Mouse (Mus musculus) midbrain, embryonic 12.5 days (tissue): Measurements from ENCODE around the gene Plet1. TPM values are rescaled to one million over a fixed set of nuclear protein-coding genes. Genes with fewer than 3 reads are reported as not detected.

Experiments
- ATAC-seq: fragments of 200-750 bp; cut with Nextera tagmentation; 2 replicates; pipeline ENCODE4 v1.8.0; 2017; ENCODE audit warnings: low read depth, moderate TSS enrichment, moderate library complexity; ENCODE audit not compliant: low FRiP score
- H3K27ac ChIP-seq: fragments of 300-500 bp; sonication (generic); replicated peaks from 2 replicates; pipeline ENCODE4 v1.5.1; 2016; ENCODE audit warnings: mild to moderate bottlenecking
- H3K27me3 ChIP-seq: fragments of 300-500 bp; sonication (generic); 2 replicates; pipeline ENCODE4 v1.6.1; 2016; ENCODE audit warnings: mild to moderate bottlenecking
- H3K36me3 ChIP-seq: fragments of 300-500 bp; sonication (generic); 2 replicates; pipeline ENCODE4 v1.6.1; 2016
- H3K4me1 ChIP-seq: fragments of 300-500 bp; sonication (generic); 2 replicates; pipeline ENCODE4 v1.6.1; 2016
- H3K4me2 ChIP-seq: fragments of 300-500 bp; sonication (generic); replicated peaks from 2 replicates; pipeline ENCODE4 v1.6.1; 2016; ENCODE audit warnings: mild to moderate bottlenecking, moderate library complexity
- H3K4me3 ChIP-seq: fragments of 300-500 bp; sonication (generic); 2 replicates; pipeline ENCODE4 v1.5.1; 2016; ENCODE audit warnings: mild to moderate bottlenecking
- H3K9ac ChIP-seq: fragments of 300-500 bp; sonication (generic); replicated peaks from 2 replicates; pipeline ENCODE4 v1.6.1; 2016; ENCODE audit warnings: mild to moderate bottlenecking, moderate library complexity
- H3K9me3 ChIP-seq: fragments of 300-500 bp; sonication (generic); 2 replicates; pipeline ENCODE4 v1.6.1; 2016; ENCODE audit warnings: mild to moderate bottlenecking
- WGBS: fragments of 180-500 bp; shearing (Covaris S2); methylation state at CpG from one replicate; pipeline ENCODE4 v1.1.7; 2016; 5-methylcytosine and 5-hydroxymethylcytosine counted together
- polyA plus RNA-seq: library from polyadenylated mRNA; unstranded; fragments of >200 nt; fragmentation: Nextera tagmentation; extraction: Ambion mirVana; gene quantifications from 2 replicates; pipeline ENCODE4 v1.2.1, GENCODE M21; 2016

The Plet1 gene
- polyA plus RNA-seq, 1 experiment from 2014 or later: 0.37 TPM

DNA sequence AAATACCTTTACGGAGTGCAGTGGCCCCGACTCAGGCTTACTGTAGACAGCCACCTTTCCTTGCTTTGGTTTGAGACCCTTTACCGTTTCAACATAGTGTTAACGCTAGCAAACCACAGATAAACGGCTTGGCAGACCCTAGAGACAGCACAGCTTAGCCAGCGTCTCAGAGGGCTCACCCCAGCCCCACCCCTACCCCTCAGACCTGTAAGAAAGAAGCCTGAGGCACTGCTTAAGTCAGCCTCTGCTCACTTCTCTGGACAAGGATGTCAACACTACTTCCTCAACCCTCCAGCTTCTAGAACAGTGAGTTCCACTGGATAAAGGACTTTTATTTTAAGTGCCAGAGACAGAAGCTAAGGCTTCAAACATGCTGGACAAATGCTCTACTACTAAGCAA is 2.2 kb downstream of the Plet1 start:
- no peaks in the 10 kb centered on the region for H3K27me3 ChIP-seq
- no peak overlapping the region; the same call in 1 of the 2 replicates for H3K9ac ChIP-seq
- H3K4me3 ChIP-seq: no peak overlapping the region
- no peaks in the 10 kb centered on the region for H3K9me3 ChIP-seq
- no peak overlapping the region for H3K27ac ChIP-seq
- ATAC-seq: no peak
- H3K4me1 ChIP-seq: peaks cover 12% of the 10 kb centered on the region
- H3K36me3 ChIP-seq: no peaks in the 10 kb centered on the region
- H3K4me2 ChIP-seq: no peak overlapping the region
- 18% methylated on average over 6 of the region's 6 CpGs for WGBS

DNA sequence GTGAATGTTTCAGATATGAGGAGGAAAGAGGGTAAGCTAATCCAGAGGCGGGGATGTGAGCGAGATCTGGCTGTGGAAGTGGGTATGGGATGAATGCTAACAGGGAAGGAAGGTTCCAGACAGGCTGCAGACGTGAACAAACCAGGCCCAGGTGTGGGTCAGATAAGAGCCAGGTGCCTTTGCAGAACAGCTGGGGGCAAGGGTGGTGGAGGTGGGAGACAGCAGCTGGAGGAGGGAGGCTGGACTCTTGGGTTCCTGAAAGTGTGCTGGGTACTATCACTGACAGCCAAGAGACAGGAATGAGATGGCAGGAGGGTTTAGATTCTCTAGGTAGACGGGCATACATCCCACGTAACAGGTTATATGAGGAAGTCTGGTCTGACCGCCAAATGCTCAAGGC is 2.8 kb downstream of the Plet1 start:
- no peak overlapping the region for H3K4me3 ChIP-seq
- H3K4me2 ChIP-seq: no peak overlapping the region
- H3K9me3 ChIP-seq: no peaks in the 10 kb centered on the region
- ATAC-seq: no peak
- peaks cover 12% of the 10 kb centered on the region for H3K4me1 ChIP-seq
- no peaks in the 10 kb centered on the region for H3K36me3 ChIP-seq
- no peaks in the 10 kb centered on the region for H3K27me3 ChIP-seq
- whole genome bisulfite sequencing: 77% methylated on average over 6 of the region's 6 CpGs
- no peak overlapping the region for H3K9ac ChIP-seq
- no peak overlapping the region for H3K27ac ChIP-seq

DNA sequence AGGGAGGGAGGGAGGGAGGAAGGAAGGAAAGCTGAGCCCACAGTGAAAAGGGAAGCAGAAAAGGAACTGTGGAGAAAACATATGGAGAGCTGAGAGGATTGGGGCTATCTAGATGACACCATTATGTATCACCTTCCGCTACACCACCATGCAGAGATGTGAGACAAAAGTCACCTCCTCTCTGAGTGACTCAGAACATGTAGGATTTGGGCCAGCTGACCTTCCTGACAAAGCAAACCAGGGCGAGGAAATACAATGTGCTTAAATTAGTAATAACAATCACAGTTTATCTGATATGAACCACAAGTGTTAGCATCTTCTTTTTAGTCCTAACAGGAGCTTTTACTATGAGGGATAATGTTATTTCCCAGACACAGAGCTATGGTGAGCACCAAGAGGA is 3.2 kb downstream of the Plet1 start:
- no peaks in the 10 kb centered on the region for H3K27me3 ChIP-seq

DNA sequence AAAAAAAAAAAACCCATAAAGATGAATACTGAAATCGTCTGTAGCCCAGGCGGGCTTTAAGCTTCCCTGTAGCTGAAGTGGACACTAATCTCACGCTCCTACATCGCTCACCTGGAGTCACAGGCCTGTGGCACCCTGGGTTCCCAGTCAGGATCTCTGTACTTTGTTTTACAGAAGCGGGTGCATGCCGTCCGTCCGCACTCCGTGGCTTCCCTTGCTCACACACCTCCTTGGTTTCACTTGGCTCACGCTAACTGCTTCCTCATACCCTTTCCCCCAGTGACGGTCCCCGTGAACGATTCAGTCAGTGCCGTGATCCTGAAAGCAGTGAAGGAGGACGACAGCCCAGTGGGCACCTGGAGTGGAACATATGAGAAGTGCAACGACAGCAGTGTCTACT is 4.5 kb downstream of the Plet1 start:
- Histone ChIP-seq H3K9me3 (no peaks in the 10 kb centered on the region), H3K27me3 (no peaks in the 10 kb centered on the region), H3K27ac (no peak overlapping the region), H3K4me2 (no peak overlapping the region), H3K4me3 (no peak overlapping the region), H3K9ac (no peak overlapping the region), H3K36me3 (no peaks in the 10 kb centered on the region), H3K4me1 (peaks cover 12% of the 10 kb centered on the region)
- ATAC-seq: no peak
- WGBS: 81% methylated on average over 16 of the region's 16 CpGs

More for the DNA sequence above, 3.2 kb downstream of the Plet1 start:
- peaks cover 12% of the 10 kb centered on the region for H3K4me1 ChIP-seq
- H3K27ac ChIP-seq: no peak overlapping the region
- no peak for ATAC-seq
- H3K4me2 ChIP-seq: no peak overlapping the region
- no peaks in the 10 kb centered on the region for H3K9me3 ChIP-seq
- no peak overlapping the region for H3K4me3 ChIP-seq
- H3K9ac ChIP-seq: no peak overlapping the region
- no peaks in the 10 kb centered on the region for H3K36me3 ChIP-seq
- 80% methylated on average over 2 of the region's 2 CpGs for WGBS

DNA sequence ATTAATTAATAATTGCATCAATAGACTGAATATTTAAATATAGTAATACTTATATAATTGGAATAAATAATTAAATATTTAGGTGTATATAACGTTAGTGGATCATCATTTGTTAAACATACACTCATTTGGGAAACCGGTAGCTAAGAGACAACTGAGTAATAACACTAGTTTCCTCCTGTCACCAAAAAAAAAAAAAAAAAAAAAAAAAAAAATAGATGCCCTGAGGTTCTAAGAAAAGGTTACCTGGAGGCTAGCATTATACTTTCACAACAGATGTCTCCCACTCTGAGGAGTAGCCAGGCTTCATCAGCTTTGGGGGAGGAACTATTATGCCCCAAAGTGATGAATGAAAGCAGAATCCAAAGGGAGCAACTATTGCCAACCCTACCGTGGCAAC is 5.5 kb downstream of the Plet1 start:
- Histone ChIP-seq H3K9me3 (no peaks in the 10 kb centered on the region), H3K4me3 (no peak overlapping the region), H3K4me1 (peaks cover 12% of the 10 kb centered on the region), H3K36me3 (no peaks in the 10 kb centered on the region), H3K27me3 (no peaks in the 10 kb centered on the region), H3K4me2 (no peak overlapping the region), H3K9ac (no peak overlapping the region), H3K27ac (no peak overlapping the region)
- ATAC-seq: no peak
- WGBS: 95% methylated on average over 3 of the region's 3 CpGs

DNA sequence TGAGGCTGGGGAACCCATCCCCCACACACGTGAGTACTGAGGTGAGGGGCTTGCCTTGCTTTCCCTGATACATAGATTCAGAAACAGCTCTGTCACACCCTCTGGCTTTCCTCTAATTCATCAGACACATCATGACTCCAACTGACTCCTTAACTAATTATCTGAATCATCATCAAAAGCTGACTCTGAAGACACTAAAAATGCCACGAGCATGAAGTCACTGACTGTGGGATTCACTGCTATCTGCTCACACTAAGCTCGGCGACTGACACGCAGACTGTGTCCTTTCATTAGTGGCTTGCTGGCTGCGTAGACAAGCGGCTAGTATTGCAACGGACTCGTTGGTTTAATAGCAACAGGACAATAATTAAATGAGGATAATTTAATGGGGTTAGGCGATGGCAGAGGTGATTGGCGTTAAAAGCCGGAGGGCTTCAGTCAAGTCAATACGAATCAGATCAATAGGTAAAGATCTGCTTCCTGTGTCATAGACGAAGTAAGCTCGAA is 6.2 kb downstream of the Plet1 start:
- peaks cover 12% of the 10 kb centered on the region for H3K4me1 ChIP-seq
- H3K9me3 ChIP-seq: no peaks in the 10 kb centered on the region
- H3K36me3 ChIP-seq: no peaks in the 10 kb centered on the region
- H3K27ac ChIP-seq: peak overlapping the region; percentile 60; the same call in 1 of the 2 replicates
- H3K4me3 ChIP-seq: peak overlapping the region; percentile 33
- WGBS: 77% methylated on average over 15 of the region's 15 CpGs
- H3K9ac ChIP-seq: no peak overlapping the region
- peak overlapping the region; percentile 48 for H3K4me2 ChIP-seq
- no peaks in the 10 kb centered on the region for H3K27me3 ChIP-seq
- no peak for ATAC-seq

DNA sequence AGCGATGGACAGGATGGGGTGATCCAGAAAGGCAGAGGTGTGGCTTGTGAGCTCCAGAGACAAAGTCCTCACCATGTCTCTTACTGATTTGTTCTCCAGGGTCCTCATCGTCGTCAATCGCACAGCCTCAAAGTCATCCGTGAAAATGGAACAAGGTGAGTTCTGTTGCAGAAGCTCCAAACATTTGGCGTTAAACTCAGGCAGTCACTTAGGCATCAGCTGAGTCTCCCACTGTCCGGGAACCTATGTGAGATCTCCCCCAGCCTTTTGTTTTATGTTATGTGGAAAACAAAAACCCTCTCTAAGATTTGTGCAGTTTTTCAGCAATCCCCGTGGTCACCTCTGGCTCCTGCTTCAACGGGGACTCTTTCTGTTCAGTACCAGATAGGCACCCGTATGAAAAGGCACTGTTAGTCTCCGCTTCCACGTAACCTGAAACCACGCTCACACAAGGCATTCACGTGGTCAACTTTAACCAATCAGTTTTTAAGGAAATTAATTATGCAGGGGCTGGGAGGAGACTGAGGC is 6.7 kb downstream of the Plet1 start:
- peak overlapping the region; percentile 33 for H3K4me3 ChIP-seq
- H3K27me3 ChIP-seq: no peaks in the 10 kb centered on the region
- H3K27ac ChIP-seq: peak overlapping the region; percentile 60
- H3K36me3 ChIP-seq: no peaks in the 10 kb centered on the region
- WGBS: 35% methylated on average over 14 of the region's 14 CpGs
- H3K4me1 ChIP-seq: peaks cover 9% of the 10 kb centered on the region
- ATAC-seq: peak; percentile 74; the same call in 1 of the 2 replicates
- H3K9me3 ChIP-seq: no peaks in the 10 kb centered on the region
- H3K9ac ChIP-seq: no peak overlapping the region
- H3K4me2 ChIP-seq: peak overlapping the region; percentile 48

DNA sequence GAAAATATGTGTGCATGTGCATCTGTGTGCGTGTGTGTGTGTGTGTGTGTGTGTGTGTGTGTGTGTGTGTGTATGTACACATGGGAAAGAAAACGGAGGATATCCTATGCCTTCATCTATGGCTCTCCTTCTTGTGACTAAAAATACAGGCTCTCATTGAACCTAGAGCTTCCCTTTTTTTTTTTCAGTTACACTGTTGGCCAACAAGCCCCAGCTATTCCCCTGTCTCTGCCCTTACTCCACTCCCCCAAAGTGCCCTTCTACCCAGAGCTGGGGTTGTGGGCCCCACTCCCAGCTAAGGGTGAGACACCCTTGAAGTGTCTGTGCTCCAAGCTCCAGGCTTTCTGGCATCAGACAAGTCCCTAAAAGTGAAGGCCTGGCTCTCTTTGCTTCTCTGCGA is 8.6 kb downstream of the Plet1 start:
- no peak overlapping the region for H3K9ac ChIP-seq
- WGBS: 94% methylated on average over 2 of the region's 3 CpGs
- no peak overlapping the region for H3K27ac ChIP-seq
- no peaks in the 10 kb centered on the region for H3K27me3 ChIP-seq
- H3K4me2 ChIP-seq: no peak overlapping the region
- no peak for ATAC-seq
- no peak overlapping the region for H3K4me3 ChIP-seq
- no peaks in the 10 kb centered on the region for H3K9me3 ChIP-seq
- H3K36me3 ChIP-seq: no peaks in the 10 kb centered on the region
- H3K4me1 ChIP-seq: no peaks in the 10 kb centered on the region

DNA sequence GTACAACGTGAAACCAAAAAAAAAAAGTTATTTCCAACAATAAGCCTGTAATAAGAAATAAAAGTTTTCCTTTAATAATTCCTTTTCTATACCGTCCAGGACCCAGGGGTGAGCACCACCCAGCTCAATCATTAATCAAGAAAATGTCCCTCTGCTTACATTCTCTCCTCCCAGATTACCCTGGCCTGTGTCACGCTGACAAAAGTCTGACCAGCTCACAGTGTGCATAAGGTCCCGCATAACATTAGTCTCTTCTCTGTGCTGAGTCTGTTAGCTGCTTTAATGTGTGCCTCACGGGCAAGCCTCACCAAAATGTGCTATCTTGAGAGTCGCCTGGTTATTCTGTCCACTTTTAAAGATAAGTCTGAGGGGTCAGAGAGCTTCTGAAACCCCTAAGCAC is 11.1 kb downstream of the Plet1 start:
- no peak overlapping the region for H3K9ac ChIP-seq
- H3K27me3 ChIP-seq: no peaks in the 10 kb centered on the region
- no peak overlapping the region for H3K4me2 ChIP-seq
- H3K36me3 ChIP-seq: no peaks in the 10 kb centered on the region
- no peak overlapping the region for H3K27ac ChIP-seq
- H3K4me3 ChIP-seq: no peak overlapping the region
- no peaks in the 10 kb centered on the region for H3K9me3 ChIP-seq
- H3K4me1 ChIP-seq: no peaks in the 10 kb centered on the region
- 61% methylated on average over 6 of the region's 6 CpGs for WGBS
- ATAC-seq: no peak

DNA sequence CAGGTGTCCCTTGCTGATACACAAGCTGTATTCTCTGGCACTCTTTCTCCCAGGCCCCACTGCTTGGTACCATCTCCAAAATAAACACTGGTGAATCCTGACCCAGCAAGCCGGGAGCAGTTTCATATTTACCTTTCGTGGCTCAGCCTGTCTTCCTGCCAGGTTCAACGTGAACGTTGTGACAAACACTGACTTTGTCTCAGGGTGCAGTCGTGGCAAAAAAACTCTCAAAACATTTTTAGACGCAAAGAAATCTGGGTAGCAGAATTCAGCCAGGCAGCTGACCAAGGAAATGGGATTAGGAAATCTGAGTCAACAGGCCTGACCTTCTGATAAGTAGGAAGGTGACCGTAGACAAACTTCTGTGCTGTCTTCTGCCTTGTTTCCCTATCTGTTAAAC is 13.2 kb downstream of the Plet1 start:
- H3K36me3 ChIP-seq: no peaks in the 10 kb centered on the region
- H3K27ac ChIP-seq: no peak overlapping the region
- H3K27me3 ChIP-seq: no peaks in the 10 kb centered on the region
- H3K9ac ChIP-seq: no peak overlapping the region
- H3K4me3 ChIP-seq: no peak overlapping the region
- H3K4me1 ChIP-seq: no peaks in the 10 kb centered on the region
- no peak for ATAC-seq
- 77% methylated on average over 7 of the region's 7 CpGs for WGBS
- no peak overlapping the region for H3K4me2 ChIP-seq
- H3K9me3 ChIP-seq: no peaks in the 10 kb centered on the region

DNA sequence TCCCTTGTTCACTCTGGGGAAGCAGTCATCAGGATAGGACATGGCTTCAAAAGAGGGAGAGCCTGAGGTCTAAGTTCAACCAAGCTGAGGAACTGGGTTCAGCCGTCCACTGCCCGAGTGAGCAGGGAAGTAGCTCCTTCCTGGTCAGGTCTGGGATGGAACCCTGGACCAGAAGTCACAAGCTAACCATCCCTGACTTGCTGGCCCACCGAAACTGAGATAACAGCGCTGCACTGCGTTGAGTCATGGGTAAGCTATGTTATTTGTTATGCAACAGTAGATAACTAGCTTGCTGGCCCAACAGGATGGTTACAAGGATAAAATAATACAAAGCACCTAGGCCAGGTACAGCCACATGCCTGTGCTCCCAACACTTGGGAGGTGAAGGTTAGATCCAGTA is 21.1 kb downstream of the Plet1 start:
- Histone ChIP-seq H3K9me3 (no peaks in the 10 kb centered on the region), H3K36me3 (no peaks in the 10 kb centered on the region), H3K27me3 (no peaks in the 10 kb centered on the region), H3K4me2 (no peak overlapping the region), H3K9ac (no peak overlapping the region), H3K4me3 (no peak overlapping the region), H3K27ac (no peak overlapping the region), H3K4me1 (no peaks in the 10 kb centered on the region)
- 83% methylated on average over 5 of the region's 5 CpGs for WGBS
- ATAC-seq: no peak

DNA sequence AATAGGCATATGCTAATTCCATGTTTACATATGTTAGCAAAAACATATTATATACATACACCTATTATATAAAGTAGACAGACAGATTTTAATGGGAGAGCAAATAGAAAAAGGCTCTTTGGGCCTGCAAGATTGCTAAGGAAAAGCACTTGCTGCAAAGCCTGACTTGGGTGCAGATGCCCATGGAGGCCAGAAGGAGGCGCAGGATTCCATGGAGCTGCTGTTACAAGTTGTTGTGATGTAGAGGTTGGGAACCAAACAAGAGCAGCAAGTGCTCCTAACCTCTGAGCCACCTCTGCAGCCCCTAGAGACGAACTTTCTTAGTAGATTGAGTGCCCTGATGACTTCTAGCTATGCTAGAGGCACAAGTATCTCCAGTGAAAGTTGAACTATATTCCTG is 24.5 kb downstream of the Plet1 start:
- WGBS: 5% methylated on average over 2 of the region's 2 CpGs

DNA sequence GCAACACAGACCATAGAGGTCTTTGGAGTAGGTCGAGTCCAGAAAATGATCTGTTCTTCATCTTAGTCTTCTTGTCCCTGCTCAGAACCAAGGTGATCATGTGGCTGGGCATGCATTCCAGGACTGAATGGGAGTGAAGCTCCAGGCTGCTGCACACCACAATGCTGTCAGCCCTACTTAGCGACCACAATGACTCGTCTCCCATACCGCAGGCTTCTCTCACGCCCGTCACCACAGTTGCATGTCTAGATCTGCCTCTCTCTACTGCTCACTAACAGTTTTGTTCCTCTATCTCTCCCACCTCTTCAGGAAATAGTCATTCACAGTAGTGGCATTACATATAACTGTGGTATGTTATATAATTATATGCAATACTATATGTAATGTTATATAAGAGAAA is 26.4 kb downstream of the Plet1 start:
- no peak overlapping the region for H3K4me2 ChIP-seq
- H3K36me3 ChIP-seq: 0 out of 2 replicates have a peak, but pooled peaks cover 4% of the 10 kb centered on the region
- no peaks in the 10 kb centered on the region for H3K9me3 ChIP-seq
- no peak for ATAC-seq
- H3K27me3 ChIP-seq: no peaks in the 10 kb centered on the region
- H3K27ac ChIP-seq: no peak overlapping the region
- no peak overlapping the region for H3K4me3 ChIP-seq
- H3K9ac ChIP-seq: no peak overlapping the region
- H3K4me1 ChIP-seq: no peaks in the 10 kb centered on the region
- 90% methylated on average over 6 of the region's 6 CpGs for WGBS

More for the DNA sequence above, 24.5 kb downstream of the Plet1 start:
- Histone ChIP-seq H3K27ac (no peak overlapping the region), H3K4me3 (no peak overlapping the region), H3K4me1 (no peaks in the 10 kb centered on the region), H3K9me3 (no peaks in the 10 kb centered on the region), H3K36me3 (0 out of 2 replicates have a peak, but pooled peaks cover 4% of the 10 kb centered on the region), H3K4me2 (no peak overlapping the region), H3K9ac (no peak overlapping the region), H3K27me3 (no peaks in the 10 kb centered on the region)
- no peak for ATAC-seq
